Mouse (Mus musculus) activated CD4-positive, CD25-positive, alpha-beta regulatory T cell, adult 4 months (primary cell): Measurements from ENCODE around the gene Lrrk1. TPM values are rescaled to one million over a fixed set of nuclear protein-coding genes. Genes with fewer than 3 reads are reported as not detected.
A peak's percentile ranks its signal among the peaks of the same experiment; 100 is the strongest.

Source experiments
- ATAC-seq: one replicate; pipeline ENCODE4 v1.8.0; 2017
- polyA plus RNA-seq, 2 experiments: library from polyadenylated mRNA; unstranded; fragments of 100-300 nt; shearing (Covaris generic); gene quantifications; one replicate each; pipeline ENCODE4 v1.2.1; 2017

The Lrrk1 gene
- 1 to 10 TPM; 1.2 to 2.6 TPM for polyA plus RNA-seq

DNA sequence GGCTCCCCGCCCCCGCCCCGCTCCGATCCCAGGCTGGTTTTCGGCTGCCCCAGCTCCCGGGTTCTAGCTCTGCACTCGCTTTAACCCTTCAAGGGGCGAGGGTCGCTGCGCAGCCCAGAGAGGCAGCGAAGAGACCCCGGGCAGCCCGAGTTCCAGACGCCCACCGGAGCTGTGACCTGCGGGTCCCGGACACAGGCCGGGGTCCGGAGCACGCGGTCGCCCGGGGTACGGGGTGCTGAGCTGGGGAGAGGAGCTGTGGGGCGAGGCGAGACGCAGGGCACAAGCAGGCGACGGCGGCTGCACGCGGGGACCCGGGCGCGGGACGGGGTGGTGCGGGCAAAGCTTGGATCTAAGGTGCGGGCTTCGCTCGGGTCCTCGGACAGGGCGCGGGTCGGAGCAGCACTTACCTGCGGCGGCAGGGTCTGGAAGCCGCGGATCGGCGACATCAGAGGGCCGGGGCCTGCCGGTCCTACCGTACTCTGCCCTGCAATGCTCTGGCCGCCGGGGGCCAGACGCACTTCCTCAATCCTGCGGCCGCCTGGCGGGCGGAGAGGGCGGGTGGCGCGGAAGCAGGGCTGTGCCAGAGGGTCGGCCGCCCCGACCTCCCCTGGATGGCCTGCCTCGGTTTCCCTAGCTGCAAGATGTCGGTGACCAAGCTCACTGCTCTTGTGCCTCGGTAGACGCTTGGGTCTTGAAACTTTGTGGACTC lies at the start of gene Lrrk1:
TSS of gene Lrrk1 (minus strand) at position 538 of the 709 bp plus-strand sequence.
- ATAC-seq = peak; percentile 38

GRCm38 (mm10) chr7:66434453-66434935 lies 46.3 kb upstream of the Lrrk1 start:
- ATAC-seq = no peak

DNA sequence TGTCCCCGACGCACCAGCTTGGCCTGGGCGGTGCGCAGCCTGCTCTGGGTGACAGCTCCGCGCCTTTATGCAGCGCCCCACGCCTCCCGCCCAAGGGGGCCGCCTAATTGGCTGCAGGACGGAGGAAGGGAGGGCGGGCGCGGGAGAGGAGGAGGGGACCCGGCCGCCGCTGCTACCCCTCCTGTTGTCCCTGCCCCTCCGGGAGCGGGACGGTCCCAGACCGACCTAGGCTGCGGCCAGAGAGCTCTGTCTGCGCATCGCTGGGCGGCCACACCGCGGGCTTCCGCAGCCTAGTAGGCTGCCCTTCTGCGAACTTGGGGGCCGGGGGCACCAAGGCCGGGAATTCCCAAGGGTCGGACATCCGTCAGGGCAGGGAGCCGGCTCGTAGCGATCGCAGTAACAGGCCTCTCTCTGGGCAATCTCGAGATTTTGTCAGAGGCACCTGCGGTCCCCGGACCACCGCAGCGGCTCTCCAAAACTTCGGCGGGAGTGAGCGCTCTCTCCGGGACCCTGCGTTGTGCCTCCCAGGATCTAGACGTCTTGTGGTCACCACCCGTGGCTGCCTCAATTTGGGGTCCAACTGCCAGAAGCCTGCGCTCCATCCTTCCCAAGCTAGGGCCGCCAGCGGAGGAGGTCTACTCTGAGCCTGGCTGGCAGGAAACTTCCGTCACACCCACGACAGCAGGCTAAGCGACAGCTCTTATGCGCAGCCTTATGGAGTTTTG lies 39.4 kb upstream of the Lrrk1 start, which contains the start of gene Aldh1a3:
TSS of gene Aldh1a3 (minus strand) at position 81 of the 725 bp plus-strand sequence.
- ATAC-seq = no peak

GRCm38 (mm10) chr7:66427053-66427436 lies 38.9 kb upstream of the Lrrk1 start:
- ATAC-seq = no peak

GRCm38 (mm10) chr7:66421903-66422302 lies 33.8 kb upstream of the Lrrk1 start:
- ATAC-seq = no peak

GRCm38 (mm10) chr7:66418981-66419380 lies 30.8 kb upstream of the Lrrk1 start:
- no peak for ATAC-seq

DNA sequence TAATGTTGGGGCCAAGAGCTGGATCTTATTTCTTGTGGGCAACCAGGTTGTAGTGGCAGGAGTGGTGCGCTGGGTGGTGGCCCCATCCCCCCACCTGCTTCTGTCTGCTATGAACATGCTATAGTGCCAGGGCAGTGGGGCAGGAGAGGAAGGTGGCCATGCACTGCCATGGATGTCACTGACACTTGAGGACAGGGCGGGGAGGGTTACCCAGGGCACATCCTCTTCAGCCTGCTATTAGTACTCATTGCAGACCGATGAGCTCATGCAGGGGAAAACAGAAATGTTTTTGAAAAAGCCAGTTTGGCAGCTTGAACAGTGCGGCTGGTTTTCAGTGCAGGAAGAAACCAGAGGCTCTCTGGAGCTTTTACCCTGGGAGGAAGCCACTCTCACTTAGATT lies 28.7 kb upstream of the Lrrk1 start:
- ATAC-seq = no peak

DNA sequence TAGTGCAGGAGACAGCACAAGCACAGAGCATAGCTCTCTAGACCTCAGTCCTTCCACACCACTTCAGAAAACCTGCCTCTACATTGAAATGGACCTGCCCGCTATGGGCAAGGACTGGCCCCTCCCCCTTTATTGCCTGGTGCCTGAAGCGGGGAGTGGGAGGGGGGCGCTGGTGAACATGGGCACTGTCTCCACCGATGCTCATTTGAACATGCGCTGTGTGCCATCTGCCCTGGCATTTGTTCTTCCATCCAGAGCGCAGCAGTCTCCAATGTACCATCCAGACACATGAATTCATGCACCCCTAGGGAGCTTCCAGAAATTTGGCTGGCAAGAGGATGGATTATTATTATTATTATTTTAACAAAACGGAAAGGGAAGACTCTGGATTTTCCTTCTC lies 24.9 kb upstream of the Lrrk1 start:
- no peak for ATAC-seq

DNA sequence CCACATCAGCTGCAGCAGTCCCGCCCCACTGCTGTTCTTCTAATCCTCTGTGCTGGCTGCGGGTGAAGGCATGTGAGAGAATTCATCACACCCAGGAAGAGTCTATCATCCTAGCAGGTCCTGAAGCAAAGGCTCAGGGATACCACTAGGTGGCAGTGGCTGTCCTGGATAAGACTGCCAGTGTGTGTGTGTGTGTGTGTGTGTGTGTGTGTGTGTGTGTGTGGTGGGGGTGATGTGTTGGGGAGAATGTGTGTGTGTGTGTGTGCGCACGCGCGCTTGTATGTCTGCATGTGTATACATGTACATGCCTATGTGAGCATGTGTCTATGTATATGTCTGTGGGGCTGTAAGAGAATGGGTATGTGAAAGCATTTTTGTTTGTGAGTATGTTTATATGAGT lies 21.3 kb upstream of the Lrrk1 start:
- ATAC-seq = no peak

DNA sequence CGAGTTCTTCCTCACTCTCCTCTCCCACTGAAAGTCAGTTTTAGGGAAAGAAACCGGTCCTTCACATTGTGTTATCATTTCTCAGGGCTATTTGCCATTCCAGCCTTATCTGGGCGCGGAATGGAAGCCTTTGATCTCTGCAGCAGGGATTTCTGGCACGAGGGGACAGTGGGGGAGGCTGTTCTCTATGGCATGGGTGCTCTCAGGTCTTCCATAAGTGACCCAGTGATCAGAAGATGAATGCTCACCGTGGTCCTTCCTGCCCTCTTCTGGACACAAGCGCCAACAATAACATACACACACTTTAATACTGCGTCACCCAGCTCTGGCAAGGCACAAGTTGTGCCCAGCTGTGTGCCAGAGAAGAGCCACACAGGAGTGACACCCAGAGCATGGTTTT lies 18.8 kb upstream of the Lrrk1 start:
- ATAC-seq = no peak

DNA sequence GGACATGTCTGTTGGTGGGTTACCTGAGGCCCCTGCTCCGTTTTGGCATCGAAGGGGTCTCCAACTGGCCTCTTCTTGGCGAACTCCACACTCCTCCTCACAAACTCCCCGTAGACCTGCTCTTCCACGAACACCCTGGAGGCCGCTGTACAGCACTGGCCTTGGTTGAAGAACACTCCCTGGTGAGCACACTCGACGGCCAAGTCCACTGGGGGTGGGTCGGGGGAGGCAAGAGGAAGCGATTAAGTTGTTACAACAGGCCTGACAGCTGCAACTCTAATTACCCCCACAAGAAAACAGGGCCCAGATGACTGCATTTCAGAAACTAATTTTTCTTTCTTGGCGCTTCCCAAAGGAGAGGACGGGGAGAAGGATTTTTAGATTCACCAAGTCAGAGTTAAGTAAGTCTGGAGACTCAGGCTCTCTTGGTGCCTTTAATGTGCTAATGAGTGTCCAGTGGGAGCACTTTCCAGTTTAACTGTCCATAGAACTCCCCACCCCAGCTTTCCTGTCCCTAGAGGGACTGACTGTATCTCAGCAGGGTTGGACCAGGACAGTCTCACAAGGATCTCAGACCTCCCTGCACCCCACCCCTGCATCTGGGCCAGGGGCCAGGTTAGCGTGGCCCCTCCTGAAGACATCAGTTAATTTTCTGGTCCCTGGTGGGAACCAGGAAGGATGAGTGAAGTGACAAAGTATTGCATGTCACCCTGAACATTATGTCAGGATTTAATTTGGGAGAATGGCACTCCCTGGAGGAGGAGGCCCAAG lies 18.0 kb upstream of the Lrrk1 start:
- no peak for ATAC-seq

GRCm38 (mm10) chr7:66405541-66405940 lies 17.4 kb upstream of the Lrrk1 start:
- ATAC-seq = no peak

GRCm38 (mm10) chr7:66404802-66405201 lies 16.7 kb upstream of the Lrrk1 start:
- ATAC-seq = no peak

GRCm38 (mm10) chr7:66404141-66404540 lies 16.0 kb upstream of the Lrrk1 start:
- ATAC-seq = no peak

DNA sequence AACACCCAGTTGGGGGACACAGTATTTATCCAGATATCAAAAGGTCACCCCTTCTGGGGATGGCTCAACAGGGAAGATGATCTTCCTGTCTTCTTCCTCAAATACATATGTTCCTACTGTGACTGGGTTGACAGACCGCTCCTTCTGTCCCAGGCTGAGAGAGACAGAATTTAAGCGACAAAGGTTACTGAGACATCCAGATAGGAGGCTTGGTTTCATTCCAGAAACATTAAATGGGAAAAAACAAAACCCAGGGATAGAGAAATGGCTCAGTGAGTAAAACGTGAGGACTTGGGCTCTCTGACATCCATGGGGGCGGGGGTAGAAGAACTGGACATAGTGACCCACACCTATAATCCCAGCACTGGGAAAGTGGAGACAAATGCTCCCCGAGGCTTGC lies 14.7 kb upstream of the Lrrk1 start:
- ATAC-seq = no peak

DNA sequence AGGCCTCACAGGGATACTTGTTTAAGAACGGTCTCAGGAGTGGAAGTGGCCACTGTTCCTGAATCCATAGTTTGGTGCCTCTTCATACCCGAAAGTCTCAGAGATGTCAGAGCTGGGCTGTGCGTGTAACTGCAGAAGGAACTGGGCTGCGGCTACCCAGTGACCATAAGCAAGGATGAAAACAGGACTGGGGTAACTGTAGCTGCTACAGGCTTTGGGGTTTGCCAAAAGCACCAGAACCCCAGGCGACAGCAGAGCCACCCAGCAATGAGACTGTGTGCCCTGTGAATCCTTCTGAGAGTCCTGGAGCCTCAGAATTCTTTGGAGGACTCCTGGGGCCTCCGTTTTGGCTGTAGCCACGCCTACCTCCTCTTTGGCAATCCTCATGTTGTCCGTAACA lies 13.5 kb upstream of the Lrrk1 start:
- ATAC-seq = no peak

DNA sequence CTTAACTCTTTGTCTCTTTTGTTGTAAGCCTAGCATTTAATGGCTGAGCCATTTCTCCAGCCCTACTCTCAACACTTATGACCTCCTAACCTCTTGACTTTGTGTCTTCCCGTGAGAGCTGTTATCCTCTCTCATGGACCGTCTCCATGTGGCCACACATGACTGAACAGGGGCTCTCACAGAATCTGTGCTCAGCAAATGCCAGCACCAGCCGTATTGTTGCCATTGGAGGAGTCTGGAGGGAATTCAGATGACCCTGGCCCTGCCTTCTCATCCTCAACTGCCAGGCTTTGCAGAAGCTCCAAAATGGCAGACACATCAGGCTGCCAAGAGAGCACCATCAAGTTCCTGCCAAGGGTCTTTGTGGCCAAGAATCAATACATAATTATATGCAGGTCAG lies 9.1 kb upstream of the Lrrk1 start:
- ATAC-seq = no peak

GRCm38 (mm10) chr7:66388621-66389532 lies 727 bp upstream of the Lrrk1 start:
- peak; percentile 65 for ATAC-seq

DNA sequence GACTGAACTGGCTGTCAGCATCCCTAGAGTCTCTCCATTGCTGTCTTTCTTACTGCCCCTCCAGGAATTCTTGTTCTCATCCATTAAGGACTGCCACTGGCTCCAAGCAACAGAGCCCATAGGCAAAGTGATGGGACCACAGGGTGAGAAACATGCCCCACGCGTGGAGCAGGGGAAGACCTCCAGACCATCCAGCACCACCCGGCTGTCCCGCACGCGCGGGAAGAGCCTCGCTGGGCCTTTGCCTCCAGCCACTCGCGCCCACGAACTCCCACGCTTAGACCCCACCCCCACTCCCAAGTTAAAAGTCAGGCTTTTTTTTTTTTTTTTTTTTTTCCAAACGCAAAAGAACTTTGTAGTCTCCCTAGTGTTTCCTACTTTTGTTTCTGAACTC lies 734 bp downstream of the Lrrk1 start:
- no peak for ATAC-seq

DNA sequence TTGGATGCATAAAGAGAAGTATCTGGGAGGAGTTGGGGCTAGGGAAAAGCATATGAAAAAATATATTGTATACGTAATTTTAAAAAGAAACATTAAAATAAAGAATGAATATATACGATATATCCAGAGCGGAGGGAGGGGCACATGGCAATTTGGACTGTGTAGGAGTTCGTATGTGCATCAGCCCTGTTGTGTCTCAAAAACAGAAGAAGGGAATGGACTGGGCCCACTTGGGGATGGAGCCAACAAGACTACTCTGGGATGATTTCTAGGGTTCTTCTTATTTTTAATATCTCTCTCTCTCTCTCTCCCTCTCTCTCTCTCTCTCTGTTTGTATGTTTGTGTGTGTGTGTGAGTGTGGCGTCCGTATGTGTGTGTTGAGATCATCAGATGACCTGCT lies 1.7 kb downstream of the Lrrk1 start:
- no peak for ATAC-seq

- no peak for ATAC-seq
Measured at GRCm38 (mm10) chr7:66385826-66386225, 2.3 kb downstream of the Lrrk1 start.

DNA sequence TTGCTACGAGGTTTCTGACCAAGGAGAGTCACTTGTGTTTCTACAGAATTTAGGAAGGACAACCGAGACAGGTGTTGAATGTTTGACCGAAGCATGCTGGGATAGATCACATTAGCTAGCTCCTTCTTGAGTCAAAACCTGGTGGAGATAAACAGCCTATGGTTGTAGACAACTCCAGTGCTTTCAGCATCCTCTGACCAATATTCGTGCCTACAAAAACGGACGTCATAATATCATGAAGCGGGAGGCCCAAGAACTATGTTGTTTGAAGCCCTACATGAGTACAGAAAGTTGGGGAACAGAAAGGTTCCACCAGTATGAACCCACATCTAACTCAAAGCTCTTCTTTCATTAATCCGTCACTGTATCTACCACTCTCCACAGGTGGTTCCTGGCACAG lies 3.3 kb downstream of the Lrrk1 start:
- ATAC-seq = no peak
